Mouse (Mus musculus): ENCODE measurements at regions not wholly inside any gene's neighbourhood (a gene's known extent, or its start where the extent isn't known, plus 50 kb on each side); places are given as distances from the start of the nearest gene placed in this dataset.

GRCm38 (mm10) chr9:72166084-72166483 lies 54.4 kb upstream of the Tcf12 start:
- in situ Hi-C loops (cut with MboI, MseI) = loop anchor here in 1 of 2 experiments (10.0 kb wide), 1 partner anchor 1231 kb away; no protein-coding TSS in a partner anchor

DNA sequence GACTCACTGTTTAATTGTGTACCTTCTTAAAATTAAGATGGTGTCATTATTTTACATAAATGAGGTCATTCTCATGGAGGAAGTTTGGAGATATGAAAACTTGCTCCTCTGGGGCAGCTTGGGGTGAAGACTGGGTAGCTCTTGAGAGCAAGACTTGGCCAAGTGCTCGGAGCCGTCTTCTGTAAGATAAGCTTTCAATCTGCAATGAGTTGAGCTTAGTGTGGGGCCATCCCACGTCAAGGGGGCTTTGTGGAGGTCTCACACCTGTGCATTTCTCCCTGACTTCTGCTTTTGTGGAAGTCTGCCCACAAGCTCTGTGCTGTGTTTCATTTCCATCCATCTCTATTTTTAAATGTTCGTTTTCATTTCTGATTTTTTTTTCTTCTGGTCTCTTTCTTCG lies 54.9 kb upstream of the Tcf12 start:
- in situ Hi-C loops (cut with MboI, MseI) = loop anchor here in 1 of 2 experiments (10.0 kb wide), 1 partner anchor 1232 kb away; no protein-coding TSS in a partner anchor

DNA sequence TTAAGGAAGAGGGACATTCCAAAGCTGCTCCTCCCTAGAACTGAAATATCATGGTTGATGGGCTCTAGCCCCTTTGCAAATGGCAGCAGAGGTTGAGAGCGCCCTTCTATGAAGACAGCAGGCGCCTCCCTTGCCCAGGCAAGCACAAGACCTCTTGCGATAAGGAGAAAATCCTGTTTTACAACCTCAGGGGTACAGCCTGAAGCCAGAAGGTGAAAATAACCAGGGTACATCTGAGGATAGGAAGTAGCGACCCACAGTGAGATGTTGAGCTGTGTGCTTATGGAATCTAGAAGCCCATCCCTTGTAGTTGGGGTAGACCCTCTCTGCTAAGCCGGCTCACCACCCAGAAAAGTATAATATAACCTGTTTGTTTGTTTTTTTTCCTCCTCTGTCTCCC lies 57.6 kb upstream of the Tcf12 start:
- in situ Hi-C loops (cut with MboI, MseI) = loop anchor here in 1 of 2 experiments (10.0 kb wide), 1 partner anchor 1234 kb away; no protein-coding TSS in a partner anchor

DNA sequence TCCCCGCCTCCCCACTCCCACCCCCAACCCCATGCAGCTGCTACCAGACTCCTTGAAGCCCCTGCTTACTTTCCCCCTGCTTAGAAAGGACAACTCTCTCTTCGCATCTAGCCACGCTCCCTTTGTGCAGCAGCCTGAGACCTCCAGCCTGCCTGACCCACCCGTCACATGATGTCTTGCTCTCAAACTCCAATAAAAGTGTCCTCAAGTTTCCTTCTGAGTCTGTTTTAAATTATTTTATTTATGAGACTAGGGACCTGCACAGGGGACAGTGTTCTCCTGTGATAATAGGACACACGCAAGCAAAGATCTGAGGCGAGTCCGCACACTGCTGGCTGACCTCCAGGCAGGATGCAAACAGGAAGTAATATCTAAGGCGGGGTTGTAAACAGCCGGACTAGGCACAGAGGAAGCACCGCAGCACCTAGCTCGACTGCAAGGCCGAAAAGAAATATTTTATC lies 58.1 kb upstream of the Tcf12 start:
- in situ Hi-C loops (cut with MboI, MseI) = loop anchor here in 1 of 2 experiments (10.0 kb wide), 2 partner anchors 1235 to 1935 kb away; no protein-coding TSS in a partner anchor

- in situ Hi-C loops (cut with MboI, MseI) = loop anchor here in 1 of 2 experiments (10.0 kb wide), 1 partner anchor 1935 kb away; no protein-coding TSS in a partner anchor
Observed at GRCm38 (mm10) chr9:72170235-72170634, 58.6 kb upstream of the Tcf12 start.

DNA sequence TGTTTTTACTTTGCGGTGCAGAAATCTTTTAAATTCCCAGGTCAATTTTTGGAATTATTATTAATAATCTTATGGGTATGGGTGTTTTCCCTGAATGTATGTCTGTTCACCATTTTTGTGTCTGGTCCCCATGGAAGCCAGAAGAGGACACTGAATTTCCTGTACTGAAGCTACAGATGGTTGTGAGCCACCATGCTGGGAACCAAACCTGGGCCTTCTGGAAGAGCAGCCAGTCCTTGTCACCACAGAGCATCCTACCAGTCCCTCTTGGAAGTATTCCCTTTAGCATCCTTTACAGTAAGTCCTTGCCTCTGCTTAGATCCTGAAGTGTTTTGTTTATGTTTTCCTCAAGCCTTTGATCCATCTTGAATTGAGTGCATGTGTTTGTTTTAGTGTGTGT lies 60.7 kb upstream of the Tcf12 start:
- in situ Hi-C loops (cut with MboI, MseI) = loop anchor here in 1 of 2 experiments (10.0 kb wide), 1 partner anchor 1938 kb away; no protein-coding TSS in a partner anchor

GRCm38 (mm10) chr9:72180972-72181371 lies 69.3 kb upstream of the Tcf12 start:
- in situ Hi-C loops (cut with MboI, MseI) = loop anchor here in 1 of 2 experiments (10.0 kb wide), 1 partner anchor 786 kb away; no protein-coding TSS in a partner anchor

DNA sequence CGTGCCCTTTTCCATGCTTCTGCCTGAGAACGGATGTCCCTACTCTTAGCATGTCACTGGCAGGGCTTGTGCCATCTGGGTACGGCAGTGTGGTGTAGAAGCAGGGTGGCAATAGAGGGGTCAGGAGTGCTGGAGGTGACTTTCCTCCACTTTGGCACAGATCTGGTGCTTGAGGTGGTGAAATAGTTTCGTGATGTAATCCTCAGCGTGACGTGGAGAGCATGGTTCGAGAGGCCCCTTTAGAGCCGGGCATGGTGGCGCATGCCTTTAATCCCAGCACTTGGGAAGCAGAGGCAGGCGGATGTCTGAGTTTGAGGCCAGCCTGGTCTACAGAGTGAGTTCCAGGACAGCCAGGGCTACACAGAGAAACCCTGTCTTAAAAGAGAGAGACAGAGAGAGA lies 71.7 kb upstream of the Tcf12 start:
- in situ Hi-C loops (cut with MboI, MseI) = loop anchor here in 1 of 2 experiments (10.0 kb wide), 1 partner anchor 789 kb away; no protein-coding TSS in a partner anchor

GRCm38 (mm10) chr9:72183925-72184324 lies 72.3 kb upstream of the Tcf12 start:
- in situ Hi-C loops (cut with MboI, MseI) = loop anchor here in 1 of 2 experiments (10.0 kb wide), 1 partner anchor 789 kb away; no protein-coding TSS in a partner anchor

- in situ Hi-C loops (cut with MboI, MseI) = loop anchor here (5.0 to 10.0 kb wide), 3 partner anchors 355 to 795 kb away; no protein-coding TSS in a partner anchor
Observed at GRCm38 (mm10) chr9:72189867-72190266, 78.2 kb upstream of the Tcf12 start.

DNA sequence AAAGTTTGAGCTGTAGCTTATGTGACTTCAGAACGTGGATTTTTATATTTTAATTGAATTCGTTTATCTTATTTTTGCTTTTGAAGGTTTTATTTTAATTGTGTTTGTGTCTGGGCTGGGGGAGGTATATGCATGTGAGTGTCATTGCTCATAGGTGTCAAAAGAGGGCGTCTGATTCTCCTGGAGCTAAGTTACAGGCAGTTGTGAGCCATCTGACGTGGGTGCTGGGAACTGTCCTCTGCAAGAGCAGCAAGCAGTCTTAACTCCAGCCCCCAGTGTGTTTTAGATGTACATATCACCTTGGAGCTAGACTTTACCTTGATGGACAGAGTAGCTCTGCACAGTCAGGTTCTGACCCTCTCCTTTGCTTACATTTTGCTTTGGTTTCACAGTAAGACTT lies 79.0 kb upstream of the Tcf12 start:
- in situ Hi-C loops (cut with MboI, MseI) = loop anchor here (5.0 to 10.0 kb wide), 2 partner anchors 356 to 363 kb away; no protein-coding TSS in a partner anchor

DNA sequence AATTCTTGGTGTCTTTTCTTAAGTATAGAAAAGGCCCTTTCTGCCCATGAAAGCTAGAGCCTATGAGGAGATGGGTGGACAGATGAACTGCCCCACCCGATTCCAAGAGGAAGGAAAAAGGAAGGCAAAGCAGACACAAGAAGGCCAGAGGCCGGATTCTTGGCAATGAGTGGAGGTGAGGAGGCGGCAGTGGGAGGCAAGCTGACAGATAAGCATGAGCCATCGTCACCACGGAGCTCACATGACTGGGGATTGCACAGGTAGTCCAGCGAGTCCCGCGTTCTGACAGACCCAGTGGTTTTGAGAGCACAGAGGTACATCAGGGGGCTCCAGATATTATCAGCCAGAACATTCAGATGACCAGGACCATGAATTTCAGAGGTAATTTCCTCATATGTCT lies 79.4 kb upstream of the Tcf12 start:
- in situ Hi-C loops (cut with MboI, MseI) = loop anchor here (5.0 to 10.0 kb wide), 2 partner anchors 356 to 364 kb away; no protein-coding TSS in a partner anchor

DNA sequence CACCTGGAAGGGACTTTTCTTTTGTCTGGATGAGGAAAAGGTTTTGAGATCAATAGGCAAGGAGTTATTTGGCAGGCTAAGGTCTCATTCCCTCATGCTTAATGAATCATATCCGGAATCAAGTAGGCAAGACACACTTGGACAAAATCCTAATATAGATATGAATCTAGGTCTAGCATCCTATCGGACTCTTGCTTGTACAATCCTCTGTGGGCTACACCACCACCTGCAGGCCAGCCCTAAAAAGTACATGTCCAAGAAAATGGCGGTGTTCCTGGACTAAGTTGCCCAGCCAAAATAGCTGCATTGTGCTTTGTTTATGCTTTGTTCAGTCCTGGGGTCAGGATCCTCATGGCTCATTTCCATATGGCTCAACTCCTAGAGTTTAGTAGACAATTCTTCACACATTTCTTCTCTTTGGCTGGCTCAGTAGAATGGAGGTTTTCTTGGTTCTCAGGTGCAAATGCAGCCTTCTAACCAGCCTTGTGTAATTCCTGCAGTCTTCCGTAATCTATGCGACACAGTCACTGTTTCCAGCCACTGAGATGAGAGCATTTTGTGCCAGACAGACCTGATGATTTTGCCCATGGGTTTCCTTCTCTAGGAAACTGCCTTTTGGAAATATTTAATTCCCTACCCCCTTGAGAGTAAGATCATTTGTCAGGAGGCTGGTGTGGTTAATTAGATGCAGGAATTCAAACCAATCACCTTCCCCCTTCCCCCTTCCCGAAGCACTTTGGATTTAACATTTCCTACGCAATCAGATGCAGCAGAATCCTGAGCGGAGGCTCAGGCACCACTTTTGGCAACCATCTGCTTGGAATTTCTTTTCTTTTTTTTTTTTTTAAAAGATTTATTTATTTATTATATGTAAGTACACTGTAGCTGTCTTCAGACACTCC lies 80.6 kb upstream of the Tcf12 start:
- in situ Hi-C loops (cut with MboI, MseI) = loop anchor here (5.0 to 10.0 kb wide), 2 partner anchors 358 to 365 kb away; no protein-coding TSS in a partner anchor

DNA sequence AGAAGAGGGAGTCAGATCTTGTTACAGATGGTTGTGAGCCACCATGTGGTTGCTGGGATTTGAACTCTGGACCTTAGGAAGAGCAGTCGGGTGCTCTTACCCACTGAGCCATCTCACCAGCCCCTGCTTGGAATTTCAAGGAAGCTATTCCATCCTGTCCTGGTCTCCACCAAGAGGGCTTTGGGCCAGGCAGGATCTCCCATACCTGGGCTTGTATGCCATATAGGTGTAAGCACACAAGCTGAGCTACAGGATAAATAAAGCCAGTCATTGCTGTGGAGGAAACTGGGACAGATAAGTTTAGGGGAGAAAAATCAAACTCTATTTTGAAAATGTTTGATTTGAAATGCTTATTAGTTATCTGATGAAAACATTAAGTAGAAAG lies 81.3 kb upstream of the Tcf12 start:
- in situ Hi-C loops (cut with MboI, MseI) = loop anchor here (5.0 to 10.0 kb wide), 2 partner anchors 358 to 366 kb away; no protein-coding TSS in a partner anchor

DNA sequence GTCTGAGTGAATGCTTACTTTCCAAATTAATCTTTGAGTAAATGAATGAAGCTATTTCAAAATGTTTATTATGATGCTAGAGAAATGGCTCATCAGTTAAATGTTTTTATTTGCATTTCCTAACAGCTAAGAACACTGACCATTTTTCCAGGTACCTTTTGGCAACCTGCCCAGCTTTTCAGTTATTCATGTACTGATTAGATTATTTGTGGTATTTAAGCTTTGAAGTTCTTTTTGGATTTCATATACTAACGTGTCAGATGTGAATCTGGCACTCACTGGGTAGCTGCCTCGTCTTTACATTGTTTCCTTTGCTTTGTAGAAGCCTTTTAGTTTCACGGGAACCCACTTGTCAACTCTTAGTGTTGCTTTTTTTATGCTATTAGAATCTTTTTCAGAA lies 79.3 kb upstream of the Zfp280d start:
- in situ Hi-C loops (cut with MboI, MseI) = loop anchor here in 1 of 2 experiments (10.0 kb wide), 1 partner anchor 361 kb away; no protein-coding TSS in a partner anchor

DNA sequence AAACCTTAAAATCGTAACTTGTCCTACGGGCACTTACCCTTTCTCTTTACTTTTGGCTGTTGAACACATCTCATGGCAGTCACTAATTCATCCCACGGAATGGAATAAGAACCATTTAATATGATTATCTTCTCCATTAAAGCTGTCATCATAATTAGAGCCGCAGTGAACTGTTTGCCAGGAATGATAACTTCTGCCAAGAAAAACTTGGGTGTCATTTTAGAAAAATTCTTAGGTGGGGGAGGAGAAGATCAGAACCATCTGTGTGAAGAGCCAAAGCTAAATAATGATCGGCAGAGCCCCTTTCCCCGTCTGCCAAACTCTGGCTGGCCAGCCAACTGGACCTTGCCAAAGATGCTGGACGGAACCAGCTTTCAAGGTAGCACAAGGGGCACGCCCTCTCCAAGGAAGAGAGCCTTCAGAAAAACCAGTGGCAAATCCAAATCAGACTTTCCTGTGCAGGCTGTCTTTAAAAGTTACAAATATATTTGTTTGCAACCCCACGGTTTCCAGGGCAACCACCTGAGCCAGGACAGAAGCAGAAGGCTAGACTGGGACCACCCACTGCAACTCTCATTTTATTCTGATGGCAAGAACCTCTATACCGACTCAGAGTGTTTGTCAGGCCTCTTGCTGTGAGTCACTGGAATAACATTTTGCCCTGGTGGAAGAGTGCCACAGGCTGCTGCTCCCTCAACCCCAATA lies 77.9 kb upstream of the Zfp280d start:
- in situ Hi-C loops (cut with MboI, MseI) = loop anchor here in 1 of 2 experiments (10.0 kb wide), 1 partner anchor 362 kb away; no protein-coding TSS in a partner anchor

DNA sequence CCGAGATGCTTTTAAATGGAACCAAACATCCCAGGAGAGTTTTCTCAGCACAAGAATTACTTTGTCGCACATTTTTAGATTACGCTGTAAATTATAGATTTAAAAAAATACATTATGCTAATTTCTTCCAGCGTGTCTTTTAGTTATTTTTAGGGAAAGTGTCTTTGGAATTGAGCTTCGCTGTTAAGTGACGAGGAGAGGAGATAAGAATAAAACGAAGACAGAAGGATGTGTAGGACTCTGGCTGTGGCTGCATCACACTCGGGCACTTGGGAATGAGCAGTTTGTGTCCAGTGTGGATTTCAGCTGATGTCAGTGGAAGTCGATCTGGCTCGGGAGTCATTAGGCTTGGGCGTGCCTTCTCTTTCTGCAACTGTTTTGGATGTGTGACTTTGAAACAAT lies 77.3 kb upstream of the Zfp280d start:
- in situ Hi-C loops (cut with MboI, MseI) = loop anchor here in 1 of 2 experiments (10.0 kb wide), 1 partner anchor 363 kb away; no protein-coding TSS in a partner anchor

DNA sequence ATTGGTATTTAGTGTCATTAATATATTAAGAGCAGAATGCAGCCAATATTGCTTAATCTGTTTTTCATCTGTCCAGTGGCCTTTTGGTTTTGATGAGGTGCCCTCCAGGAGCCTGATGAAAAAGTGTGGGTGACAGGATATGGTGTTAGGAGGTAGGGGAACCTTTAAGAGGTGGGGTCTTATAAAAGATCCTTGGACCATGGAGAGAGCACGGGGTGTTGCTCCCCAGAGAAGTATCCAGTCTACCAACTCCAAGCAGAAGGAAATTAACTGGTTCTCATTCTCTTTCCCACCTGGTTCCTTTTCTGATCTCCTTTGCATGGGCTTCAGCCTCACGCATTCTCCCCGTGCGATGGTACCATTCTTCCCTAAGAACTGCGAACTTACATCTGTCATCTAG lies 75.7 kb upstream of the Zfp280d start:
- in situ Hi-C loops (cut with MboI, MseI) = loop anchor here in 1 of 2 experiments (10.0 kb wide), 1 partner anchor 364 kb away; no protein-coding TSS in a partner anchor

DNA sequence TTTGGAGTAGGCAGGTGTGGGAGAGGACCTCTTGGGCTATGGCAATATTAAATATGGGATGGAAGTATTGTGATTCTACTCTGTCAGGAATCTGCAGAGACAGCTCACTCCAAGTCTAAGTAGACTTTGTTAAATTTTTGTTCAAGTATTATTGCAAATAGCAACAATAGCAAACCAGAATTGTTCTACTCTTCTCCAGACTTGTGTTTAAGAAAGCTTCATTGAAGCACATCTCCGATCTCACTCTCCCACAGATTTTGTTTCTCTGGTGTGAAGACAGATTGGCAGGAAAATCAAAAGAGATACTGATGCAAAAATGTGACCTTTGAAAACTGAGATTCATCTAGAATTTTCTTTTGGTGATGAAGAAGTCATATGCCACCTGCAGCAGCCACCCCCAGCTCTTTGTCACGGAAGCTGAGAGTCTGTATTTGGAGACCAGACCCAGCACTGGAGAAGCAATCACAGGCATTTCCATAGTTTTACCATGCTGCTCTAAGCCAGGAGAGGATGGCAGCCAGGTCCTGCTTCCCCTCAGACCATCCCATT lies 70.2 kb upstream of the Zfp280d start:
- in situ Hi-C loops (cut with MboI, MseI) = loop anchor here in 1 of 2 experiments (5.0 kb wide), 1 partner anchor 557 kb away; no protein-coding TSS in a partner anchor

DNA sequence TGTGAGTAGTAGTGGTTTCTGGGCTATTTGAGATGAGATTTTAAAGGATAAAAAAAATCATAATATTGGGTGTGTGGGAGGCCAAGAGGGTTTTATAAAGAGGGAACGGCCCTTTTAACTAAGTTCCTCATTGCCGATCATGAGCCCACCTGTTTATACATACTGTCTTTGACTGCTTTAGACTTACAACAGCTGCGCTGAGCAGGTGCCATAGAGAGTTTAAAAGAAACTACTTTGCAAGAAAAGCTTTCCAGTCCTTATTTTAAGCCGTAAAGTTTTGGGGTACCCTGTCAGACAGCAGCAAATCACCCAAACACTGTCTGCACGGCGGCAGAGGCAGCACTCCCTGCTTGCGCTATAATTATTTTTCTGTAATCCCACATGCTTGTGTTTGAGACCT lies 68.8 kb upstream of the Zfp280d start:
- in situ Hi-C loops (cut with MboI, MseI) = no loop called here

DNA sequence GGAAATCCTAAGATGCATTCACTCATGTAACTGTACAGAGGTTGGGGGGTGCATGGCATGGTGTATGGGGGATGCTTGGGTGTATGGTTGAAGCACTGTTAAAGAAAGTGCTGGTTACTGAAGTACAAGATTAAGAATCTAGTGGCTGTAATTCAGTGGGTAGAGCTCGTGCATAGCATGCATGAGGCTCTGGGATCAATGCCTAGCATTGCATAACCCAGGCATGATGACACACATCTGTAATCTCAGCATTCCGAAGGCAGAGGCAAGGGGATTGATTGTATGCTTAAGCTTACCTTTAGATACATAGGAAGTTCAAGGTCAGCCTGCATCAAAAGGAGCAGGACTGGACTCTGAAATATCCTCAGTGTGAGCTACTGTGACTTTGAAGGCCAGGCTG lies 67.7 kb upstream of the Zfp280d start:
- in situ Hi-C loops (cut with MboI, MseI) = no loop called here

Data from T-helper 17 cell (primary cell).